Mouse (Mus musculus): ENCODE data around the gene Tgif2lx2. TPM values are rescaled to one million over a fixed set of nuclear protein-coding genes. Genes with fewer than 3 reads are reported as not detected.
"Not testable (repeated sequence)": the region's sequence is repeated elsewhere in the genome, so short reads cannot be mapped to it uniquely, and the experiment has no call there.

Tgif2lx2 gene
- not detected in 2 replicates for polyA plus RNA-seq (2015; fragmentation: Nextera tagmentation; extraction: Ambion mirVana)

DNA sequence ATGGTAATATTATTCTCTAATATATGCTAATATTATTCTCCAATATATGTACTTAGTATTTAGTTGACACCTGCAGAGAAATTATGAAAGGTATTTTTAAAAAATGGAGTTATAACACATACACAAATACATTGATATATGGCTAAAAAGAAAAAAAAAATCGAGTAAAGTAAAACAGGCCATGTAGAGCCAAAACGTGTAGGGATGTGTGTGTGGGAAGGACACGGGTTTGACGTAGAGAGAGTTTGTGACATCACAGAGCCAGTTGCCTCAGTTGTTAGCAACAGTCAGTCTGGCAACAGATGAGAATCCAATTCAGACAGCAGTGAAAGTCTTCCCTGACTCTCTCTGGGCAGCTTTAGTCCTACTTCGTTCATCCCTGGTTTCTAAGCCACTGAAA, at the start of gene Tgif2lx2:
TSS of gene Tgif2lx2 (plus strand) at position 301 of the 400 bp plus-strand sequence.
- no CpG with 5 or more reads among the region's 5 CpGs for WGBS
- not testable (repeated sequence) for H3K4me1 ChIP-seq; H3K36me3 ChIP-seq; H3K4me2 ChIP-seq; ATAC-seq (ENCODE audit: insufficient read depth, low FRiP score, low read depth); H3K27me3 ChIP-seq (replicated peaks); H3K9me3 ChIP-seq; H3K9ac ChIP-seq; H3K4me3 ChIP-seq (replicated peaks); H3K27ac ChIP-seq

Other genes with a start within 250 kb of the Tgif2lx2 start
- not detected in 2 replicates for gene Tgif2lx1, start 53.5 kb downstream of the Tgif2lx2 start, polyA plus RNA-seq (2015; fragmentation: Nextera tagmentation; extraction: Ambion mirVana)